Mouse (Mus musculus): ENCODE results near the gene Opcml.

The Opcml gene

GRCm38 (mm10) chr9:28681252-28682037, 890.9 kb downstream of the Opcml start:
- no peak for DNase-seq

DNA sequence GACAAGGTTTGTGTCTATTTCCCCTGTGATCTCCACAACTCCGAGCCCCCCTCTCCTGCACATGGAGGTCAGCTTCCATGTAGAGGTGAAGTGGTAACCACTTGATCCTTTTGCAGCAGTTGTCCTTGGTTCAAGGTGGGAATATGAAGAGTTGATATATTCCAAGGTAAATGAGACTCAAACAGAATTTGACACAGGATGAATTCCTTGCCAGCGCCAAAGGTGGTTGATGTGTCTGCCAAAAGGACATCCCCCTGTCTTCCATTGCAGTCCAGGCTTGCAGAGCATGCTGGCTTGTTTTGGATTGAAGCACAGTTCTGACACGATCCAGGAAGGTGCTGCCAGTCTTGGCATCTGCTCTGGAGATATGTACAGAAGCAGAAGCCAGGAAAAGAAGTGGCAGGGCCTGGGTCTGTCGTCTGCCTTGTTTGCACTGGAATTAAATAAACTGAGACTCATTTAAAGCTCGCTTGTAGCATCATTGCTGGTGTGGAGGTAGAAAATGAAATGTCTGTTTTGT, 893.4 kb downstream of the Opcml start:
- DNase-seq: no peak

GRCm38 (mm10) chr9:28686942-28687611, 896.5 kb downstream of the Opcml start:
- DNase-seq: no peak

DNA sequence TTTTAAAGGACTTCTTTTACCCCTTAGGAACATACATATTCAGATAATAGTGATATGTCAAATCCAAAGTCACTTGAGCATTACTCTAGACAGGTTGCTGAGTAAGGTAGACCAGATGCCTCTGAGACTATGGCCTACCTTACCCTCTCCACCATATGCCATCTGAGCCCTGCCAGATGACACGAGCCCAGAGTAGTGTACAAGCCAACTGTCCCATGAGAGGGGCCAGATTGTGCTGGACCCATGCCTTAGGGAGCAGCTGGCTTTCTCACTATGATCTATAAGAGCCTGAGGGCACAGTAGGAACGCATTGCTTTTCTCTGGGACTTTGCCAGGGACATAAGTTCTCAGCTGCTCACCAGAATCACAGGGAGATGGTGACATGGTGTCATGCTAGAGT, 899.6 kb downstream of the Opcml start:
- DNase-seq: no peak

GRCm38 (mm10) chr9:28705796-28706195, 915.2 kb downstream of the Opcml start:
- DNase-seq: no peak

- DNase-seq: no peak
These were observed 924.0 kb downstream of the Opcml start for GRCm38 (mm10) chr9:28714544-28714943.

DNA sequence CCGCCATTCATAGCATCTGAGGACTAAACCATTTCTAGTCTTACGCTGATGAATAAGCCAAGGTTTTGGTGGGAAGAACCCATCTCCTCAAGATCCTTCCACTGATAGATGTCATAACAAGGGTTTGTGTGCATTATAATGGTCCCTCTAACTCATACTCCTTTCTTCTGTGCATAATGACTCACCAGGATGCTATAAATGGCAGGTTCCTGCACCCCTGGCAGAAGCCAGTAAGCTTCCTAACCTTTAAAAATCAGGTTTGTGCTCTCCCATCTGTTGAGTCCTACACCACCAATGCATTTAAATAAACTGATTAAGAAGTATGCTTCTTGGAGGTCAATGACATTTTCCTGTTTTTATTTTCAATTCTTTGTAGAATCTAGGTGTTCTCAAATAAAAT, 929.6 kb downstream of the Opcml start:
- no peak for DNase-seq

GRCm38 (mm10) chr9:28731811-28732602, 941.4 kb downstream of the Opcml start:
- no peak for DNase-seq

- no peak for DNase-seq
These were observed 947.4 kb downstream of the Opcml start for GRCm38 (mm10) chr9:28737955-28738354.

GRCm38 (mm10) chr9:28738451-28738860, 947.9 kb downstream of the Opcml start:
- DNase-seq: no peak

- no peak for DNase-seq
These were observed 954.2 kb downstream of the Opcml start for GRCm38 (mm10) chr9:28744771-28745170.

- no peak for DNase-seq
These were observed 958.3 kb downstream of the Opcml start for GRCm38 (mm10) chr9:28748902-28749301.

GRCm38 (mm10) chr9:28752908-28753307, 962.3 kb downstream of the Opcml start:
- no peak for DNase-seq

DNA sequence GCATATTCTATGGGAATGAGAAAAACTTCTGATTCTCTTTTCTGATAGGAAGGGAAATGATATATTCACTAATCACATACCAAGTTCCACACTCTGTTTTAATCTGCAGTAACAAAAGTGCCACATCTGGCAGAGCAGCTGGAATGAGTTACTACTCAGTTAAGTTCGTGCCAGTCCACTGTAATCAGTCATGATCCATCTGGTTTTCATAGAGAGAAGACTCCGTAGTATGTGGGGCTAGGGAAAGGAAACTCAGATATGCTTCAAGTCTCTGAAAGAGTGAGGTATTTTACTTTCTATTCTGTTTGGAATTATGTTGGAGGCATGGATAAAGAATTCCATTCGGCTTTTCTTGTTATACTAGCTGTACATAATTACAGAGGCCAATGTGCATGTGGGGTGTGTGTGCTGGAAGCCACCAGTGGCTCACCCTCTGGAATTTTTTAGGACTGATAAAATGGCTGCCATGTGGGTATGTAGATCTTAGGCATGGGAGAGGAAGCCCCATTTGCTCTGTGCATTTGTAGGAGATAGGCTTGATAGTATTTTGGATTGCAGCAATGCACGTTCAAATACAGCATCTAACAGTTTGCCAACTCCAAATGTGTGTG, 966.4 kb downstream of the Opcml start:
- DNase-seq: no peak

DNA sequence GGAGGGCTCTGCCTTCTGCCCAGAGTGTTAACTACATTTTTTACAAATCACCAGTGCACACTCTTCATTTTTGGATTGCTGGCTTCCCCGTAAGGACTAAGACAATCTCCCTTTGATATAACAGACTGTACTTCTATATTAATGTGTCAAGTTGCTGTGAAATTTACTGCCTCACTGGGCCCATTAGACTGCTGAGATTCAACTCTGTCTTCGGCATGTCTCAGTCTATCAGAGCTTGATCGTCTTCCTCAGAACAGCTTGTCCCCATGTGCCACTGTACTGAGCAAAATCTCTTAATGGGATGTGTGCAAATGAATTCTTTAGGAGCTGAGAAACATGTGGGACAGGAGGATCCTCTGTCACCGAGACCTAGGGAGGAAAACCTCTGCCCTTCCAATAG, 970.9 kb downstream of the Opcml start:
- DNase-seq: no peak

GRCm38 (mm10) chr9:28764149-28764548, 973.6 kb downstream of the Opcml start:
- DNase-seq: no peak

GRCm38 (mm10) chr9:28776517-28777503, 986.2 kb downstream of the Opcml start:
- no peak for DNase-seq

- no peak for DNase-seq
These were observed 993.3 kb downstream of the Opcml start for GRCm38 (mm10) chr9:28783834-28784233.

- DNase-seq: no peak
These were observed 998.9 kb downstream of the Opcml start for GRCm38 (mm10) chr9:28789439-28789838.

DNA sequence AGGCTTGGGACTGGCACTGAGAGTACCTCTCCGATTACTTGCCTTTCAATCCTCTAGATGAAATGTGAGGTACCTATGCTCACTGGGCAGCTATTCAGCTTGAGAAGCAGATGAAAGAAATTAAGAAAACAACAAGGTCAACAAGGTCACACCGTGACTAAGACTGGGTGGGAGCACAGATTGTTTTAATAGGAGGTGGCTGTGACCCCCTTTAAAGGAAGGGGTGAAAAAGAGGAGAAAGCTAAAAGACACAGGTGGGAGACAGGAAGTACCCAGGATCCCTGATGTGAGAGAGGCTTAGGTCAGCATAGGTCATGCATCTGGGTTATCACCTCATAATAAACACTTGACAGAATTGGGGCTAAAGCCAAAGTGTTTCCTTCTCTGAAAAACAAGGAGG, 1009.5 kb downstream of the Opcml start:
- DNase-seq: no peak

GRCm38 (mm10) chr9:28806666-28807065, 1016.1 kb downstream of the Opcml start:
- no peak for DNase-seq

- DNase-seq: no peak
These were observed 1031.5 kb downstream of the Opcml start for GRCm38 (mm10) chr9:28822060-28822459.

All from thymus, postnatal 25 days (tissue).